Mouse (Mus musculus) adrenal gland, adult (tissue): Measurements from ENCODE around the gene Scoc.

ENCODE experiments used
- DNase-seq, 2 experiments: peaks; one replicate each; pipeline ENCODE4 v3.0.0; 2022 to 2023; ENCODE audit warnings: low spot score in 1 of 2; ENCODE audit not compliant: inconsistent age in 2 of 2

The Scoc gene

GRCm38 (mm10) chr8:83405548-83405947, 52.6 kb downstream of the Scoc start:
- DNase-seq = no peak

- DNase-seq = no peak
Measured at GRCm38 (mm10) chr8:83397726-83398125, 60.5 kb downstream of the Scoc start.

GRCm38 (mm10) chr8:83396680-83397079, 61.5 kb downstream of the Scoc start:
- DNase-seq = no peak

GRCm38 (mm10) chr8:83394325-83394724, 63.9 kb downstream of the Scoc start:
- no peak for DNase-seq

GRCm38 (mm10) chr8:83392521-83392920, 65.7 kb downstream of the Scoc start:
- no peak for DNase-seq

- DNase-seq = no peak
Measured at GRCm38 (mm10) chr8:83390006-83390701, 68.0 kb downstream of the Scoc start.

- DNase-seq = peak; percentile 35 to 54
Measured at GRCm38 (mm10) chr8:83389316-83390005, 68.7 kb downstream of the Scoc start, which contains the start of gene Clgn. Gene Clgn, plus strand, starts transcription at chr8:83389867.

GRCm38 (mm10) chr8:83382850-83383249, 75.3 kb downstream of the Scoc start:
- no peak for DNase-seq

- DNase-seq = no peak
Measured at GRCm38 (mm10) chr8:83381016-83381415, 77.2 kb downstream of the Scoc start.

GRCm38 (mm10) chr8:83380141-83380540, 78.0 kb downstream of the Scoc start:
- DNase-seq = no peak
